Mouse (Mus musculus): ENCODE results near the gene Tmem63a. TPM values are rescaled to one million over a fixed set of nuclear protein-coding genes. Genes with fewer than 3 reads are reported as not detected.
A peak's percentile ranks its signal among the peaks of the same experiment; 100 is the strongest.
"Not testable (repeated sequence)": the region's sequence is repeated elsewhere in the genome, so short reads cannot be mapped to it uniquely, and the experiment has no call there.

Gene Tmem63a
- polyA plus RNA-seq, 2 experiments, result 18.2 to 47.9 TPM

DNA sequence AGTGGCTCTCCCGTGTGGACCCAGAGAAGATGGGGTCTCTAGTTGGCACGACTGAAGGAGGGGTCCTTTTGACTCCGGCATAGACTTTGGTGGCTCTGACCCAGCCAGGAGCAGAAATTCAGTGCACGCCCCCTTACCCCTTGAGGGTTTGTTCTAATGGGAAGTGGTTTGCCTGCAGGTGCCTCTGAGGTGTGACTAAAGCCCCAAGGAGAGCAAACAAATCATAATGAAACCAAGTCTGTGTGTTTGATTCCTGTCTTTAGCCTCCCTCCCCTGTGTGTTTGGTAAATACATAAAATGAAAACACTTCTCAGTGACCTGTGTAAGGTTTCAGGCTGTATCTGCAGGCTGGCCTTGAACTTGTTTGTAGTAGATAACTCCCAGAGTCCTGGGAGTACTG is 15.9 kb upstream of the Tmem63a start:
- DNase-seq (ENCODE audit: low spot score) (no peak), ATAC-seq (ENCODE audit: low FRiP score, low read depth) (no peak)
- Histone ChIP-seq H3K9ac (ENCODE audit: low read depth, low read length, severe bottlenecking) (no peak overlapping the region), H3K4me3 (replicated peaks; ENCODE audit: low read length) (no peak overlapping the region), H3K27me3 (ENCODE audit: control insufficient read depth, insufficient read depth, low read length) (no peaks in the 10 kb centered on the region), H3K4me2 (replicated peaks; ENCODE audit: low read depth, low read length, severe bottlenecking) (no peak overlapping the region), H3K36me3 (ENCODE audit: control insufficient read depth, insufficient read depth, low read length) (no peaks in the 10 kb centered on the region), H3K9me3 (ENCODE audit: control insufficient read depth, low read length) (no peaks in the 10 kb centered on the region), H3K4me1 (ENCODE audit: control insufficient read depth, insufficient read depth, low read length) (no peaks in the 10 kb centered on the region), H3K27ac (replicated peaks; ENCODE audit: low read depth, low read length) (no peak overlapping the region)
- 71% methylated on average over 4 of the region's 4 CpGs for WGBS
- no peak for TF ChIP-seq POLR2A (IDR thresholded peaks at IDR 0.05; ENCODE audit: borderline replicate concordance, extremely low read depth, insufficient read depth, insufficient read length)

- H3K9ac ChIP-seq (ENCODE audit: low read depth, low read length, severe bottlenecking), result no peak overlapping the region
- ATAC-seq (ENCODE audit: low FRiP score, low read depth) (no peak), DNase-seq (ENCODE audit: low spot score) (no peak)
- no peak overlapping the region for H3K4me2 ChIP-seq (replicated peaks; ENCODE audit: low read depth, low read length, severe bottlenecking)
- peaks cover 12% of the 10 kb centered on the region for H3K27me3 ChIP-seq (ENCODE audit: control insufficient read depth, insufficient read depth, low read length)
- no peaks in the 10 kb centered on the region for H3K9me3 ChIP-seq (ENCODE audit: control insufficient read depth, low read length)
- H3K4me3 ChIP-seq (replicated peaks; ENCODE audit: low read length), result no peak overlapping the region
- no peaks in the 10 kb centered on the region for H3K36me3 ChIP-seq (ENCODE audit: control insufficient read depth, insufficient read depth, low read length)
- WGBS, result 37% methylated on average over 2 of the region's 2 CpGs
- TF ChIP-seq POLR2A (IDR thresholded peaks at IDR 0.05; ENCODE audit: borderline replicate concordance, extremely low read depth, insufficient read depth, insufficient read length), result no peak
- no peaks in the 10 kb centered on the region for H3K4me1 ChIP-seq (ENCODE audit: control insufficient read depth, insufficient read depth, low read length)
- no peak overlapping the region for H3K27ac ChIP-seq (replicated peaks; ENCODE audit: low read depth, low read length)
These were observed 12.5 kb upstream of the Tmem63a start for GRCm38 (mm10) chr1:180929599-180929998.

GRCm38 (mm10) chr1:180931106-180931505 is 11.0 kb upstream of the Tmem63a start:
- 43% methylated on average over 3 of the region's 3 CpGs for whole genome bisulfite sequencing
- no peak overlapping the region for H3K27ac ChIP-seq (replicated peaks; ENCODE audit: low read depth, low read length)
- DNase-seq (ENCODE audit: low spot score), result no peak
- H3K36me3 ChIP-seq (ENCODE audit: control insufficient read depth, insufficient read depth, low read length), result no peaks in the 10 kb centered on the region
- H3K4me3 ChIP-seq (replicated peaks; ENCODE audit: low read length), result no peak overlapping the region
- H3K4me1 ChIP-seq (ENCODE audit: control insufficient read depth, insufficient read depth, low read length), result no peaks in the 10 kb centered on the region
- ATAC-seq (ENCODE audit: low FRiP score, low read depth), result no peak
- peaks cover 26% of the 10 kb centered on the region for H3K27me3 ChIP-seq (ENCODE audit: control insufficient read depth, insufficient read depth, low read length)
- no peak overlapping the region for H3K9ac ChIP-seq (ENCODE audit: low read depth, low read length, severe bottlenecking)
- no peaks in the 10 kb centered on the region for H3K9me3 ChIP-seq (ENCODE audit: control insufficient read depth, low read length)
- H3K4me2 ChIP-seq (replicated peaks; ENCODE audit: low read depth, low read length, severe bottlenecking), result no peak overlapping the region
- no peak for TF ChIP-seq POLR2A (IDR thresholded peaks at IDR 0.05; ENCODE audit: borderline replicate concordance, extremely low read depth, insufficient read depth, insufficient read length)

- no peak for TF ChIP-seq POLR2A (IDR thresholded peaks at IDR 0.05; ENCODE audit: borderline replicate concordance, extremely low read depth, insufficient read depth, insufficient read length)
- Histone ChIP-seq H3K9ac (ENCODE audit: low read depth, low read length, severe bottlenecking) (no peak overlapping the region), H3K9me3 (ENCODE audit: control insufficient read depth, low read length) (no peaks in the 10 kb centered on the region), H3K27ac (replicated peaks; ENCODE audit: low read depth, low read length) (no peak overlapping the region), H3K4me1 (ENCODE audit: control insufficient read depth, insufficient read depth, low read length) (no peaks in the 10 kb centered on the region), H3K4me2 (replicated peaks; ENCODE audit: low read depth, low read length, severe bottlenecking) (no peak overlapping the region), H3K27me3 (ENCODE audit: control insufficient read depth, insufficient read depth, low read length) (peaks cover 35% of the 10 kb centered on the region), H3K4me3 (replicated peaks; ENCODE audit: low read length) (no peak overlapping the region), H3K36me3 (ENCODE audit: control insufficient read depth, insufficient read depth, low read length) (no peaks in the 10 kb centered on the region)
- ATAC-seq (ENCODE audit: low FRiP score, low read depth), result no peak
- no peak for DNase-seq (ENCODE audit: low spot score)
- 34% methylated on average over 6 of the region's 6 CpGs for WGBS
These were observed 8.5 kb upstream of the Tmem63a start for GRCm38 (mm10) chr1:180933659-180934058.

DNA sequence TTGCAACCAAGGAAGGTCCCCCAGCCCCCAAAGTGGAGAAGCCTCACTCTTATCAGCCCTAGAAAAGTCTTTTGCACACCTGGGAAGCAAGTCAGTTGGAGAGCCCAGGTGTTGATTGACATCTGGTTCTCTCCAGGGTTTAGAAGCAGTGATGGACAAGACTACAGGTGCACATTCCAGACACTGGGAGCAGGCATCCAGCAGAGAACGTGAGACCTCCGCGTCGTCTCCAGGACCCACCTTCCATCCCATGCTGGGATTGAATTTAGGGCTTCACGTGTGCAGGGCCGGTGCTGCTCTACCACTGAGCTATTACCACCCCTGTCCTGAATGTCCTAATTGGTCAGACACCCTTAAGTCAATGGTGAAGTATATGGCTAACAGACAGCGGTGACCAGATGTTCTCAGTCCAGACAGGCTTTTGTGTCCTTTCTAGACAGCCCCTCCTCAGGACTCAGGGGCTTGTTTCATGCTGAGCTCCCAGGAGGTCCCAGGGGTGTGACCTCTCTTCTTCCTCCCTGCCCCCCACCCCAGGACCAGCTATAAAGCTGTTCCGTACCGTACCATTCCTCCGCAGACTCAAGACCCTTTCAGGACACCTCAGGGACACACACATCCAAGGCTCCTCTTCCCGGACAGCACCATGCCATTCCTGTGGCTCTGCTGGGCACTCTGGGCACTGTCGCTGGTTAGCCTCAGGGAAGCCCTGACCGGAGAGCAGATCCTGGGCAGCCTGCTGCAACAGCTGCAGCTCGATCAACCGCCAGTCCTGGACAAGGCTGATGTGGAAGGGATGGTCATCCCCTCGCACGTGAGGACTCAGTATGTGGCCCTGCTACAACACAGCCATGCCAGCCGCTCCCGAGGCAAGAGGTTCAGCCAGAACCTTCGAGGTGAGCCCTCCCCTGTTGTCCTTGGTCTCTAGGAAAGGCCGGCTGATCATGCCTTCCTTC is 7.4 kb upstream of the Tmem63a start, which contains the start of gene Lefty1:
Gene Lefty1 (plus strand): TSS at position 556 of the 953 bp plus-strand sequence.
- Histone ChIP-seq H3K36me3 (ENCODE audit: control insufficient read depth, insufficient read depth, low read length) (no peaks in the 10 kb centered on the region), H3K27me3 (ENCODE audit: control insufficient read depth, insufficient read depth, low read length) (peaks cover 35% of the 10 kb centered on the region), H3K4me2 (replicated peaks; ENCODE audit: low read depth, low read length, severe bottlenecking) (no peak within 1 kb of the TSS), H3K4me1 (ENCODE audit: control insufficient read depth, insufficient read depth, low read length) (no peaks in the 10 kb centered on the region), H3K9ac (ENCODE audit: low read depth, low read length, severe bottlenecking) (no peak within 1 kb of the TSS), H3K27ac (replicated peaks; ENCODE audit: low read depth, low read length) (no peak within 1 kb of the TSS), H3K9me3 (ENCODE audit: control insufficient read depth, low read length) (no peaks in the 10 kb centered on the region), H3K4me3 (replicated peaks; ENCODE audit: low read length) (no peak within 1 kb of the TSS)
- 14% methylated on average over 21 of the region's 21 CpGs for WGBS
- DNase-seq (ENCODE audit: low spot score) (no peak), ATAC-seq (ENCODE audit: low FRiP score, low read depth) (no peak)
- TF ChIP-seq POLR2A (IDR thresholded peaks at IDR 0.05; ENCODE audit: borderline replicate concordance, extremely low read depth, insufficient read depth, insufficient read length), result no peak

DNA sequence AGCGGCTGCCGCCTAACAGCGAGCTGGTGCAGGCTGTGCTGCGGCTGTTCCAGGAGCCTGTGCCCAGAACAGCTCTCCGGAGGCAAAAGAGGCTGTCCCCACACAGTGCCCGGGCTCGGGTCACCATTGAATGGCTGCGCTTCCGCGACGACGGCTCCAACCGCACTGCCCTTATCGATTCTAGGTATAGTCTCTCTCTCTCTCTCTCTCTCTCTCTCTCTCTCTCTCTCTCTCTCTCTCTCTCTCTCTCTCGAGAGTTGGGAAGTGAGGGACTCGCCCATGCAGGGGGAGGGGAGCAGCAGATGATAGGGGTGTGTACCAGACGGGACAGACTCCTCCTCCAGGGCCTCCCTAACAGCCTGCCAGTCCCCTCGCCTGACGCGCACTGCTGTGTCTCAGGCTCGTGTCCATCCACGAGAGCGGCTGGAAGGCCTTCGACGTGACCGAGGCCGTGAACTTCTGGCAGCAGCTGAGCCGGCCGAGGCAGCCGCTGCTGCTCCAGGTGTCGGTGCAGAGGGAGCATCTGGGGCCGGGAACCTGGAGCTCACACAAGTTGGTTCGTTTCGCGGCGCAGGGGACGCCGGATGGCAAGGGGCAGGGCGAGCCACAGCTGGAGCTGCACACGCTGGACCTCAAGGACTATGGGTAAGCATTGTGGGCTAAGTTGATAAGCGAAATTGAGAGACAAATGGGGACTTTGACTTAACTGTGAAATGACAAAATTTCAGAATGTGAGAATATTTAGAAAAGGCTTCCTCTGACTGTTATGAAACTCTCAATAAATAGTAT is 5.3 kb upstream of the Tmem63a start:
- not testable (repeated sequence) for H3K36me3 ChIP-seq (ENCODE audit: control insufficient read depth, insufficient read depth, low read length); H3K4me1 ChIP-seq (ENCODE audit: control insufficient read depth, insufficient read depth, low read length); H3K27ac ChIP-seq (replicated peaks; ENCODE audit: low read depth, low read length); H3K9me3 ChIP-seq (ENCODE audit: control insufficient read depth, low read length); H3K9ac ChIP-seq (ENCODE audit: low read depth, low read length, severe bottlenecking)
- 2% methylated on average over 33 of the region's 41 CpGs for WGBS
- DNase-seq (ENCODE audit: low spot score), result peak; percentile 45
- ATAC-seq (ENCODE audit: low FRiP score, low read depth), result peak; percentile 75; the same call in 1 of the 2 replicates
- H3K27me3 ChIP-seq (ENCODE audit: control insufficient read depth, insufficient read depth, low read length), result peaks cover 35% of the 10 kb centered on the region
- peak overlapping the region; percentile 35 for H3K4me2 ChIP-seq (replicated peaks; ENCODE audit: low read depth, low read length, severe bottlenecking)
- H3K4me3 ChIP-seq (replicated peaks; ENCODE audit: low read length), result peak overlapping the region; percentile 22

DNA sequence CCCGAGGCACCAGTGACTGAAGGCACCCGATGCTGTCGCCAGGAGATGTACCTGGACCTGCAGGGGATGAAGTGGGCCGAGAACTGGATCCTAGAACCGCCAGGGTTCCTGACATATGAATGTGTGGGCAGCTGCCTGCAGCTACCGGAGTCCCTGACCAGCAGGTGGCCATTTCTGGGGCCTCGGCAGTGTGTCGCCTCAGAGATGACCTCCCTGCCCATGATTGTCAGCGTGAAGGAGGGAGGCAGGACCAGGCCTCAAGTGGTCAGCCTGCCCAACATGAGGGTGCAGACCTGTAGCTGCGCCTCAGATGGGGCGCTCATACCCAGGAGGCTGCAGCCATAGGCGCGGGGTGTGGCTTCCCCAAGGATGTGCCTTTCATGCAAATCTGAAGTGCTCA is 4.5 kb upstream of the Tmem63a start:
- H3K27ac ChIP-seq (replicated peaks; ENCODE audit: low read depth, low read length); H3K4me3 ChIP-seq (replicated peaks; ENCODE audit: low read length); H3K4me2 ChIP-seq (replicated peaks; ENCODE audit: low read depth, low read length, severe bottlenecking); DNase-seq (ENCODE audit: low spot score); ATAC-seq (ENCODE audit: low FRiP score, low read depth); H3K4me1 ChIP-seq (ENCODE audit: control insufficient read depth, insufficient read depth, low read length); H3K36me3 ChIP-seq (ENCODE audit: control insufficient read depth, insufficient read depth, low read length); H3K9me3 ChIP-seq (ENCODE audit: control insufficient read depth, low read length); H3K9ac ChIP-seq (ENCODE audit: low read depth, low read length, severe bottlenecking): not testable (repeated sequence)
- peaks cover 35% of the 10 kb centered on the region for H3K27me3 ChIP-seq (ENCODE audit: control insufficient read depth, insufficient read depth, low read length)
- WGBS, result 39% methylated on average over 10 of the region's 13 CpGs

Measured in limb, embryonic 14.5 days (tissue).